Mouse (Mus musculus): Measurements from ENCODE around the gene Rnf225.
"Not testable (repeated sequence)": the region's sequence is repeated elsewhere in the genome, so short reads cannot be mapped to it uniquely, and the experiment has no call there.

Gene Rnf225

DNA sequence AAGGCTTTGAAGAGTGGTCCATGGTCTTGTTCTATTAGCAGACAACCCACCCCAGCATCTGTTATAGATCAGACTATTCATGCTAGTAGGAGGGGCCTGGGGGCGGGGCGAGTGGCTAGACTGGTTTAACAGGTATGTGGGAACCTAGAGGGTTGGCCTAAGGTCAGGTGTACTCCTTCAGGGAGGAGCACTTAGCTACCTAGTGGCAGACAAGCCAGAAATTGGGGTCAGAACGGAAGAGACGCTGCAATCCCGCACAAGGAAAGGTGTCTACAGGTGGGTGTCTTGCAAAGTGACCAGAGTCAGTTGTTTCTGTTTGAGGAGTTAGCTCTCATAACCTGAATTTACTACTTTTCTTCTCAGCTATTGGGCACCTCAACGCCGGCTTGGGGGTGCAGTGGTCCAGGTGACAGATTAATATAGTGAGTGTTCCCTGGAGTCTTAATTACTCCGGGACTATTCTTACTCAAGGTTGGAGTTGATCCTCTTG is at the start of gene Rnf225:
Gene Rnf225 (plus strand): TSS at position 226 of the 490 bp plus-strand sequence.
- DNase-seq (ENCODE audit: low spot score in 2 of 2): no peak

DNA sequence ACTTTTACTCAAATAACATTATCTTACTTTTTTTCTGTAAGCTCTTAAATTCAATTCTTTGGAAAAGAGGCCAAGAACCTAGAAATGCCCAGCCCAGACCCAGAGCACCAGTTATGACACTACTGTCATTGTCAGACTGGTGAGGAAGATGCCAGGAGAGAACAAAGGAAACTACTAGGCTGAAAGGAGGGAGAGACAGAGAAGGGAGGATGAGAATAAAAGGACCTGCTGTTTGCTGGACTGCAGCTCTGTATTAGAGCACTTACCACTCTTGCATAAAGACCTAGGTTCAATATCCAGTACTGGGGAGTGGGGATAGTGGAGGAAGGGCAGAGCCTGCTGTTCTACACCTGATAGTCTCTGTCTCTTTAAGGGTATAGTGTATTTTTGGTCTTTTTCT is 47.2 kb upstream of the Rnf225 start:
- DNase-seq (ENCODE audit: low spot score in 2 of 2): no peak

- not testable (repeated sequence) for DNase-seq (ENCODE audit: low spot score in 2 of 2)
Measured at GRCm38 (mm10) chr7:12880497-12880896, 46.7 kb upstream of the Rnf225 start.

DNA sequence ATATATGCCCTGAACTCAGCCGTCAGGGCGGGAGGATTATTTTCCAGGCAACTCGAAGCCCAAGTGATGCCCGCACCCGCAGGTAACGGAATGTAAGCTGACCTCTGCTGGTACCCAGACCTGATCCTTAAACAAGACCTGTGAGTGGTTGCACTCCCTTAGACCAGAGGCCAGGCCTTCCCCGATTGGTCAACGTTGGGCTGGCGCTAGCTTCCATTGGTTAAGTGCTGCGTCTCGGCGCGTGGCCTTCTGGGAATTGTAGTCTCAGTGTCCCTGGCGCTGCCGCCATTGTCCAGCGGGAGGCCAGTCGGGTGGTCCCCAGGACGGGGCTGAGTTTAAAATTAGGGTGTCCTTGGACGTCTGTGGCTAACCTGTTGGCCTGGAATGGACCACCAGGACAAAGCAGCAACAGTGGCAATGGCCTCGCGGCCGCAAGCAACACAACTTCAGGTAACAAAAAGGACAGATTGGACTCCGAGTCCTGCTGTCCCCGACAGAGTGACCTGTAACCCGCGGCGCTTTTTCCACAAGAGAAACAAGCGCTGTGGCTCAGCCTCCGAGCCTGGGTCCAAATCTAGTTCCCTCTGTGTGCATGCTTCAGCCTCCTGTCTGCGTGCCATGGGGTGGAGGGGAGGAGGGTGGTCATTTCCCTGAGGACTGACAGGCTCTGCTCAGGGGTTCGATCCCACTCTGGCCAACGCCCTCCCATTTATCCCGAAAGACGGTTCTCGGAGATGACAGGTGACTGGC is 46.1 kb upstream of the Rnf225 start, which contains the start of gene Zfp128:
Gene Zfp128 (plus strand): TSS at position 267 of the 750 bp plus-strand sequence.
- DNase-seq (ENCODE audit: low spot score in 2 of 2): peak; percentile 84 to 87

GRCm38 (mm10) chr7:12886563-12887266 is 40.5 kb upstream of the Rnf225 start:
- DNase-seq (ENCODE audit: low spot score in 2 of 2): no peak

GRCm38 (mm10) chr7:12887585-12887984 is 39.6 kb upstream of the Rnf225 start:
- DNase-seq (ENCODE audit: low spot score in 2 of 2): no peak

DNA sequence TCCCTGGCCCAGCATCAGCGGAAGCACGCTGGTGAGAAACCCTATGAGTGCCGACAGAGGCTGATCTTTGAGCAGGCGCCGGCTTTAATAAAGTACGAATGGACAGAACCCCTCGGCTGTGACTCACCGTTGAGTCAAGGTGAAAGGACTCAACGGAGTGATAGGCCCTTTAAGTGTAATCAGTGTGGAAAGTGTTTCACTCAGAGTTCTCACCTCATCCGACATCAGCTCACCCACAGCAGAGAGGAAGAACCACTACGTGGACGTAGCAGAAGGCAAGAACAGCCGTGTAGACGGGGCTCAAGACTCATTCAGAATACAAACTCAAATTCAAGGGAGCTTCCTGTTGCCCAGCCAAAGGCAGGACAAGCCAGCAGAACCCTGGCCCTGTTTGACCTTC is 36.3 kb upstream of the Rnf225 start:
- no peak for DNase-seq (ENCODE audit: low spot score in 2 of 2)

GRCm38 (mm10) chr7:12891334-12891733 is 35.9 kb upstream of the Rnf225 start:
- no peak for DNase-seq (ENCODE audit: low spot score in 2 of 2)

GRCm38 (mm10) chr7:12897655-12898410 is 29.4 kb upstream of the Rnf225 start, which contains the start of gene Zscan22:
Zscan22 (plus strand) TSS chr7:12897815.
- peak; percentile 75 to 80 for DNase-seq (ENCODE audit: low spot score in 2 of 2)

DNA sequence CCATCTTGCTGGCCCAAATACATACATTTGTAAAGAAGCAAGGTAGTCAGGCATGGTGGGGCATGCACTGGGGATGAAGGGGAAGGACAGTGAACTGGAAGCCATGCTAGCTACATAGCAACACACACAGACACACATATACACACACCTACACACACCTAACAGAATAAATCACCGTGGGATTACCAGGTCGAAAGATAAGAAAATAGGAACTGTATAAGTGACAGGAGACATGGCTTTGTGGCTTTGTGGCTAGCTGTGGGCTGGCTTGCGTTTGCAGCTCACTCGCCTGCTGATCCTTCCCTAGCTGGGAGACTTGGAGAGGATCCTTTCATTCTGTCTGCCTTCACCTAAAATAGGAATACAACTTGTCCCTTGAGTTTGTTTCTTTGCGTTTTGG is 25.7 kb upstream of the Rnf225 start:
- no peak for DNase-seq (ENCODE audit: low spot score in 2 of 2)

DNA sequence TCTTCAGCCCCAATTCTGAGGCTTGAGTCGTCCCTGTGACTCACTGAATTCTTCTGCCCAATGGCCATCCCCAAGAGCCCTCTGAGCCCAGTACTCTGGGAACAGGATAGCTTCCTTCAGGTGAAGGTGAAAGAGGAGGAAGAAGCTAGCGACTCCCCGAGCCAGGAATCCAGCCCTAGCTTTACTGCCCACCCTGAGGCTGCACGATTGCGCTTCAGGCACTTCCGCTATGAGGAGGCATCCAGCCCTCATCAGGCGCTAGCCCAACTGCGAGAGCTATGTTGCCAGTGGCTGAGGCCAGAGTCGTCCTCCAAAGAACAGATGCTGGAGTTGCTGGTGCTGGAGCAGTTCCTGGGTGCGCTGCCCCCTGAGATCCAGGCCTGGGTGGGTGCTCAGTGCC is 23.6 kb upstream of the Rnf225 start:
- DNase-seq (ENCODE audit: low spot score in 2 of 2): no peak

- DNase-seq (ENCODE audit: low spot score in 2 of 2): no peak
Measured at GRCm38 (mm10) chr7:12905146-12905545, 22.1 kb upstream of the Rnf225 start.

DNA sequence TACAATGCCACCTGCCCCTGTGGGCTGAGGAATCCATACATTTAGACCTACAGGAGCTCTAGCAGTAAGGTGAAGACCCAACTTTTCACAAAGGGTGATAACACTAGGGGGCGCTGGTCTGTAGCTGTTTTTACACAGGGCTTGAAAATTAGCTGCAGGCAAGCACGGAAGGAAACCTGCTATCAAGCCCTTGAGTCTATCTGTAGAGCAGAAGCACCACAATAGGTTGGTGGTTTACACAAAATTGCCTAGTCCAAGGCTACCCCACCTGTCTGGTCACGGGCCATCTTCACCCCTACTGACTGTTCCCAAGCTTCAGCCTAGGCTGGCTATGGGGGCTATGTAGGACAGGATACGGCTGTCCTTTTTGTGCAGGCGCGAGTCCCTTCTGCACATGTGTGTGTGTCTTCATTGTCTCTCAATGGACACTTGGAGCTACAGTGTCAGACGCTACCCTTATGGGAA is 17.7 kb upstream of the Rnf225 start:
- DNase-seq (ENCODE audit: low spot score in 2 of 2): peak; percentile 81 to 85

- DNase-seq (ENCODE audit: low spot score in 2 of 2): peak in 1 of 2 experiments; percentile 9
Measured at GRCm38 (mm10) chr7:12910181-12910668, 17.0 kb upstream of the Rnf225 start.

DNA sequence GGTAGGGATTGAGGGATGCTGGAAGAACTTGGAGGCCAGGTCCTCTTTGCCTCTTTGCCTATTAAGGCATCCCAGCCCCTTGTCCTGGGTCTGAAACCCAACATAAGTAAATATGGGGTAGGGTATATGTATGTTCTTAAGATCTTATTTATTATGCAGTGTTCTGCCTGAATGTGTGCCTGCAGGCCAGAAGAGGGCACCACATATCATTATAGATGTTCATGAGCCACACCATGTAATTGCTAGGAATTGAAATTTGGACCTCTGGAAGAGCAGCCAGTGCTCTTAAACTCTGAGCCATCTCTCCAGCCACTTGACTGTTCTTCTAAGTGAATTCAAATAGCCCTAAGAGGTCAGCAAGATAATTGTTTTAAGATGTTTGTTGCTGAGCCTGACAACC is 13.7 kb upstream of the Rnf225 start:
- DNase-seq (ENCODE audit: low spot score in 2 of 2): no peak

- not testable (repeated sequence) for DNase-seq (ENCODE audit: low spot score in 2 of 2)
Measured at GRCm38 (mm10) chr7:12920495-12920894, 6.7 kb upstream of the Rnf225 start.

GRCm38 (mm10) chr7:12921318-12921704 is 5.9 kb upstream of the Rnf225 start:
- DNase-seq (ENCODE audit: low spot score in 2 of 2): no peak

GRCm38 (mm10) chr7:12921705-12922465 is 5.3 kb upstream of the Rnf225 start, which contains the start of gene Rps5:
Rps5 (plus strand) TSS chr7:12922290.
- peak; percentile 98 to 99 for DNase-seq (ENCODE audit: low spot score in 2 of 2)

- no peak for DNase-seq (ENCODE audit: low spot score in 2 of 2)
Measured at GRCm38 (mm10) chr7:12922729-12923128, 4.5 kb upstream of the Rnf225 start.

DNA sequence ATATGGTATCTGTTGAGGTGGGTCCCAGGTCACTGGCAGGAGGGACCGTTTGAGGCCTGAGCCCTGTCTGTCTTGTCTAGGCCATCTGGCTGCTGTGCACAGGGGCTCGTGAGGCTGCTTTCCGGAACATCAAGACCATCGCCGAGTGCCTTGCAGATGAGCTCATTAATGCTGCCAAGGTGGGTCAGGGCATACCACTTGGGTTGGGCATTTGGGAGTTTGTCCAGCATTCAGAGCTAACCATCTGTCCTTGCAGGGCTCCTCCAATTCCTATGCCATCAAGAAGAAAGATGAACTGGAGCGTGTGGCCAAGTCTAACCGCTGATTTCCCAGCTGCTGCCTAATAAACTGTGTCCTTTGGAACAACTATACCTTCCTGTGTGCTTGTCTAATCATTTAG is 900 bp upstream of the Rnf225 start:
- DNase-seq (ENCODE audit: low spot score in 2 of 2): no peak

All from natural killer cell, adult 2 months (primary cell).